In the genomic region with DNA sequence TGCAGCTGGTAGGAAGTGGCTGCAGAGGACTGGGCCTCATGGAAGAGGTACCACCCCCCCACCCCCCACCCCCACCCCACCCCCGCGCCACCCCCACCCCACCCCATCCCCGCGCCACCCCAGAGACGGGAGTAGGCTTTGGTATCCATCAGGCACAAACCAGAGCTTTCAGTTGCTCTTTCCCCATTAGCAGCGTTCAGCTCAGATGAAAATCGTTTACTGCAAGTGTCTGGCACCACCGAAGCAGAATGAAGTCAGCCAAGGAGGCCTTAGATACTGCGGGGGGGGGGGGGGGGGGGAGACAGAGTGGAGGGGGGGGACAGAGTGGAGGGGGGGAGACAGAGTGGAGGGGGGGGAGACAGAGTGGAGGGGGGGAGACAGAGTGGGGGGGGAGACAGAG, we compare ENCODE assay signal across 17 mouse cellular contexts. TPM values are rescaled to one million over a fixed set of nuclear protein-coding genes. Genes with fewer than 3 reads are reported as not detected.
DNase-seq lines count a peak whose midpoint lies in the region; ATAC-seq and TF ChIP-seq lines count a peak whose summit lies in the region.
"Had no signal": no experiment of that assay in that cellular context is flagged by ENCODE, and none has a peak within 500 bp of the region (broad histone marks: within the 10 kb centered on the region; RNA-seq: fewer than 3 reads in every experiment).

No protein-coding gene starts in this region.

- DNase-seq in heart, embryonic 10.5 days (ENCODE audit: low spot score), result no peak
- DNase-seq in heart, adult 8-10 months (ENCODE audit: low spot score), result no peak
- DNase-seq in liver, embryonic 11.5 days (ENCODE audit: low spot score), result no peak
- no peak for DNase-seq in CH12.LX (ENCODE audit: extremely low read depth)
- DNase-seq in forebrain, embryonic 14.5 days (ENCODE audit: low spot score), result peak; percentile 74
- no peak for DNase-seq in cerebellum, postnatal 25 days
- no peak for DNase-seq in urinary bladder, adult 2 months (ENCODE audit: low spot score)
- DNase-seq: gastrocnemius, adult 2 months; kidney, postnatal 36 days; right cerebral cortex, adult 18-20 months had no signal

- TF ChIP-seq EP300 in CH12.LX (IDR thresholded peaks at IDR 0.05; ENCODE audit: low read length), result no peak

- H3K27me3 ChIP-seq in heart, embryonic 10.5 days (ENCODE audit: insufficient read depth, poor library complexity, severe bottlenecking), result no peaks in the 10 kb centered on the region
- no peaks in the 10 kb centered on the region for H3K27me3 ChIP-seq in liver, embryonic 12.5 days (replicated peaks)
- H3K27me3 ChIP-seq in liver, embryonic 11.5 days (replicated peaks; ENCODE audit: control insufficient read depth, insufficient read depth, low read length), result no peaks in the 10 kb centered on the region
- no peaks in the 10 kb centered on the region for H3K27me3 ChIP-seq in CH12.LX (replicated peaks)
- H3K27me3 ChIP-seq in forebrain, embryonic 14.5 days (replicated peaks; ENCODE audit: control insufficient read depth, insufficient read depth, low read length), result no peaks in the 10 kb centered on the region
- H3K27me3 ChIP-seq: midbrain, embryonic 12.5 days; neural tube, embryonic 12.5 days had no signal

- peak overlapping the region; percentile 93 for H3K27ac ChIP-seq in heart, embryonic 10.5 days
- H3K27ac ChIP-seq in liver, embryonic 12.5 days, result peak overlapping the region; percentile 76; the same call in 1 of the 2 replicates
- no peak overlapping the region; the same call in 1 of the 2 replicates for H3K27ac ChIP-seq in liver, embryonic 11.5 days (ENCODE audit: low read depth, low read length)
- H3K27ac ChIP-seq in CH12.LX (ENCODE audit: insufficient read depth, low read depth), result no peak overlapping the region
- H3K27ac ChIP-seq in forebrain, embryonic 14.5 days (ENCODE audit: low read depth, low read length), result peak overlapping the region; percentile 79; the same call in 1 of the 2 replicates
- H3K27ac ChIP-seq: liver, embryonic 14.5 days; neural tube, embryonic 12.5 days had no signal

- H3K4me1 ChIP-seq in heart, embryonic 10.5 days, result peaks cover 96% of the 10 kb centered on the region
- peaks cover 79% of the 10 kb centered on the region for H3K4me1 ChIP-seq in liver, embryonic 12.5 days
- peaks cover 28% of the 10 kb centered on the region for H3K4me1 ChIP-seq in liver, embryonic 11.5 days (replicated peaks; ENCODE audit: control insufficient read depth, insufficient read depth, low read length)
- H3K4me1 ChIP-seq in CH12.LX (ENCODE audit: control insufficient read depth in 1 of 2, insufficient read depth in 2 of 2), result peaks cover 27 to 80% of the 10 kb centered on the region in 2 experiments
- H3K4me1 ChIP-seq in forebrain, embryonic 14.5 days (ENCODE audit: control insufficient read depth, insufficient read depth, low read length), result peaks cover 40% of the 10 kb centered on the region

- in situ Hi-C loops in CH12.LX (cut with MboI; ENCODE audit: low pct_ligation_motif_present, low pct_unique_long_range_greater_than_20kb, low sequenced_read_pairs), result loop anchor here (25.0 kb wide), 1 partner anchor 477 kb away; a partner anchor contains a TSS

- no peak for TF ChIP-seq POLR2A in CH12.LX (IDR thresholded peaks at IDR 0.05; ENCODE audit: low read depth, low read length)

- no peak overlapping the region for H3K4me3 ChIP-seq in heart, embryonic 10.5 days
- H3K4me3 ChIP-seq in liver, embryonic 12.5 days, result no peak overlapping the region
- H3K4me3 ChIP-seq in liver, embryonic 11.5 days (ENCODE audit: low read depth, low read length), result no peak overlapping the region
- no peak overlapping the region for H3K4me3 ChIP-seq in CH12.LX (replicated peaks in 1 of 3; ENCODE audit: low read depth in 2 of 3, low read length in 2 of 3, poor library complexity in 1 of 3)
- H3K4me3 ChIP-seq in forebrain, embryonic 14.5 days (ENCODE audit: low read depth, low read length), result no peak overlapping the region
- H3K4me3 ChIP-seq: erythroblast, embryonic 14.5 days; midbrain, embryonic 12.5 days; neural tube, embryonic 12.5 days had no signal

- TF ChIP-seq CTCF in CH12.LX (conservative IDR thresholded peaks at IDR 0.05 in 1 of 2, IDR thresholded peaks at IDR 0.05 in 1 of 2; ENCODE audit: low read depth in 2 of 2, low read length in 2 of 2), result no peak

- H3K79me2 ChIP-seq in CH12.LX (replicated peaks; ENCODE audit: control insufficient read depth, extremely low read depth, insufficient read depth, poor library complexity, severe bottlenecking), result peaks cover 19% of the 10 kb centered on the region

- dilution Hi-C loops in CH12.LX (cut with MboI; ENCODE audit: extremely low pct_ligation_motif_present, extremely low pct_unique_long_range_greater_than_20kb, low sequenced_read_pairs), result no loop called here

- no peak for TF ChIP-seq RAD21 in CH12.LX (IDR thresholded peaks at IDR 0.05; ENCODE audit: low read depth, low read length)

- no peak overlapping the region for H3K9ac ChIP-seq in liver, embryonic 12.5 days
- H3K9ac ChIP-seq in liver, embryonic 11.5 days (ENCODE audit: low read depth, low read length), result no peak overlapping the region
- no peak overlapping the region for H3K9ac ChIP-seq in CH12.LX (ENCODE audit: insufficient read depth, low read depth)
- H3K9ac ChIP-seq in forebrain, embryonic 14.5 days (ENCODE audit: low read length), result no peak overlapping the region
- H3K9ac ChIP-seq: liver, embryonic 14.5 days; midbrain, embryonic 12.5 days; neural tube, embryonic 12.5 days had no signal

- 20% methylated on average over 6 of the region's 9 CpGs for WGBS in heart, embryonic 10.5 days
- 33% methylated on average over 5 of the region's 9 CpGs for WGBS in liver, embryonic 12.5 days (ENCODE audit: insufficient replicate concordance)
- WGBS in liver, embryonic 11.5 days, result 43% methylated on average over 6 of the region's 9 CpGs
- WGBS in forebrain, embryonic 14.5 days, result 11% methylated on average over 7 of the region's 9 CpGs

- H3K36me3 ChIP-seq in heart, embryonic 10.5 days, result 0 out of 2 replicates have a peak, but pooled peaks cover 4% of the 10 kb centered on the region
- H3K36me3 ChIP-seq in liver, embryonic 12.5 days, result peaks cover 7% of the 10 kb centered on the region; the same call in 1 of the 2 replicates
- H3K36me3 ChIP-seq in liver, embryonic 11.5 days (ENCODE audit: control insufficient read depth, insufficient read depth, low read length), result no peaks in the 10 kb centered on the region
- peaks cover 10 to 22% of the 10 kb centered on the region in 2 experiments for H3K36me3 ChIP-seq in CH12.LX (replicated peaks in 1 of 2; ENCODE audit: control insufficient read depth in 1 of 2, insufficient read depth in 1 of 2, low read length in 1 of 2)
- H3K36me3 ChIP-seq in forebrain, embryonic 14.5 days (ENCODE audit: control insufficient read depth, insufficient read depth, low read length), result 0 out of 2 replicates have a peak, but pooled peaks cover 8% of the 10 kb centered on the region
- H3K36me3 ChIP-seq: neural tube, embryonic 12.5 days had no signal

- no peak for ATAC-seq in liver, embryonic 12.5 days
- no peak for ATAC-seq in liver, embryonic 11.5 days (replicated peaks; ENCODE audit: low FRiP score)
- peak; percentile 33 for ATAC-seq in forebrain, embryonic 14.5 days
- ATAC-seq: intestine, embryonic 16.5 days had no signal

- H3K9me3 ChIP-seq in heart, embryonic 10.5 days, result no peaks in the 10 kb centered on the region
- H3K9me3 ChIP-seq in liver, embryonic 12.5 days (replicated peaks), result no peaks in the 10 kb centered on the region
- H3K9me3 ChIP-seq in liver, embryonic 11.5 days (ENCODE audit: control insufficient read depth, low read length), result no peaks in the 10 kb centered on the region
- no peaks in the 10 kb centered on the region for H3K9me3 ChIP-seq in CH12.LX (replicated peaks; ENCODE audit: low read length)
- no peaks in the 10 kb centered on the region for H3K9me3 ChIP-seq in forebrain, embryonic 14.5 days (replicated peaks; ENCODE audit: control insufficient read depth, low read length)
- H3K9me3 ChIP-seq: midbrain, embryonic 12.5 days; neural tube, embryonic 12.5 days had no signal

- no peak overlapping the region for H3K4me2 ChIP-seq in liver, embryonic 12.5 days
- no peak overlapping the region; the same call in 1 of the 2 replicates for H3K4me2 ChIP-seq in liver, embryonic 11.5 days
- H3K4me2 ChIP-seq in CH12.LX (ENCODE audit: insufficient read depth, low read depth, poor library complexity, severe bottlenecking), result peak overlapping the region; percentile 35; the same call in 1 of the 2 replicates
- no peak overlapping the region for H3K4me2 ChIP-seq in forebrain, embryonic 14.5 days (ENCODE audit: low read length)
- H3K4me2 ChIP-seq: midbrain, embryonic 12.5 days; neural tube, embryonic 12.5 days had no signal

TF ChIP-seq in CH12.LX, 34 proteins besides CTCF, POLR2A, EP300 and RAD21 (continues in another document):
- TF ChIP-seq E2F4 (IDR thresholded peaks at IDR 0.05; ENCODE audit: insufficient replicate concordance, low read depth, low read length), result no peak
- TF ChIP-seq ETS1 (conservative IDR thresholded peaks at IDR 0.05; ENCODE audit: low read depth, low read length), result no peak
- TF ChIP-seq MAX (IDR thresholded peaks at IDR 0.05; ENCODE audit: low read length), result no peak
- no peak for TF ChIP-seq POLR2AphosphoS2 (IDR thresholded peaks at IDR 0.05; ENCODE audit: low read depth, low read length)
- TF ChIP-seq PAX5 (IDR thresholded peaks at IDR 0.05; ENCODE audit: low read length), result no peak

RNA-seq across cellular contexts. Expression of a gene that starts 28.8 kb away (rescaled TPM):
- polyA plus RNA-seq in heart, embryonic 10.5 days (2016; fragmentation: Nextera tagmentation; extraction: Ambion mirVana), result 0.10 and 0.13 TPM in 2 replicates
- total RNA-seq in heart, adult 8-10 months (2022), result 10 to 100 TPM; 39.4 to 49.7 (median 43.6) TPM
- polyA plus RNA-seq in liver, embryonic 12.5 days (2016; fragmentation: Nextera tagmentation; extraction: Ambion mirVana), result 0.08 and 0.17 TPM in 2 replicates
- 0.09 and 0.19 TPM in 2 replicates for polyA plus RNA-seq in liver, embryonic 11.5 days (2014; fragmentation: Nextera tagmentation; extraction: Ambion mirVana)
- 0.08 TPM in 1 of 2 replicates, not detected in the other for total RNA-seq in CH12.LX (2012; rRNA removed)
- total RNA-seq in CH12.LX (2014; rRNA removed), result not detected in 2 replicates
- polyA plus RNA-seq in CH12.LX (2012; ENCODE audit: insufficient read length, low read depth), result 0.20 and 0.26 TPM in 2 replicates
- polyA plus RNA-seq in forebrain, embryonic 14.5 days (2014; fragmentation: Nextera tagmentation; extraction: Ambion mirVana), result not detected in 2 replicates
- polyA plus RNA-seq in urinary bladder, adult 2 months (2012; rRNA removed), result 6.9 and 7.8 TPM in 2 replicates
- polyA plus RNA-seq: C2C12 had no signal

RNA-seq across cellular contexts. Expression of a gene that starts 45.2 kb away (rescaled TPM):
- 24.7 and 24.9 TPM in 2 replicates for polyA plus RNA-seq in heart, embryonic 10.5 days (2016; fragmentation: Nextera tagmentation; extraction: Ambion mirVana)
- 10 to 100 TPM; 70.6 to 75.9 (median 73.6) TPM for total RNA-seq in heart, adult 8-10 months (2022)
- 19.2 and 19.9 TPM in 2 replicates for polyA plus RNA-seq in liver, embryonic 12.5 days (2016; fragmentation: Nextera tagmentation; extraction: Ambion mirVana)
- 27.8 TPM in 2 replicates for polyA plus RNA-seq in liver, embryonic 11.5 days (2014; fragmentation: Nextera tagmentation; extraction: Ambion mirVana)
- total RNA-seq in CH12.LX (2012; rRNA removed) (33.1 and 36.0 TPM in 2 replicates), CH12.LX (2014; rRNA removed) (37.2 and 41.7 TPM in 2 replicates)
- polyA plus RNA-seq in CH12.LX (2012; ENCODE audit: insufficient read length, low read depth), result 35.1 and 36.6 TPM in 2 replicates
- polyA plus RNA-seq in forebrain, embryonic 14.5 days (2014; fragmentation: Nextera tagmentation; extraction: Ambion mirVana), result 22.9 and 24.4 TPM in 2 replicates
- 11.7 and 11.9 TPM in 2 replicates for polyA plus RNA-seq in urinary bladder, adult 2 months (2012; rRNA removed)

Comparison
In these comparisons a context has a peak if more than half of its experiments do, and no peak if none do; other contexts are left out.
1. H3K27ac ChIP-seq: peak in heart, embryonic 10.5 days (single experiment), liver, embryonic 12.5 days (single experiment) and forebrain, embryonic 14.5 days (single experiment); none in liver, embryonic 11.5 days (single experiment) and CH12.LX (single experiment).